Mouse (Mus musculus) lung, adult 2 months (tissue): Measurements from ENCODE around the gene Naa80. TPM values are rescaled to one million over a fixed set of nuclear protein-coding genes. Genes with fewer than 3 reads are reported as not detected.

Experiments used
- DNase-seq: peaks from one replicate; pipeline ENCODE4 v3.0.0; 2022
- H3K4me1 ChIP-seq: fragments of 200-500 bp; 2 replicates; pipeline ENCODE4 v1.6.1; 2011; ENCODE audit warnings: low read length; ENCODE audit not compliant: control insufficient read depth, insufficient read depth
- H3K4me3 ChIP-seq: fragments of 200-500 bp; replicated peaks from 2 replicates; pipeline ENCODE3; 2011; ENCODE audit warnings: low read depth, mild to moderate bottlenecking, control low read depth, low read length; ENCODE audit errors: extremely low read depth
- CTCF ChIP-seq: fragments of 200-500 bp; IDR thresholded peaks from 2 replicates; pipeline ENCODE4 v1.5.1; 2011; ENCODE audit warnings: mild to moderate bottlenecking, low read length, control low read depth; ENCODE audit not compliant: insufficient read depth
- POLR2A ChIP-seq: fragments of 200-500 bp; IDR thresholded peaks from 2 replicates; pipeline ENCODE4 v1.6.1; 2011; ENCODE audit warnings: low read depth, mild to moderate bottlenecking, control low read depth, low read length, borderline replicate concordance; ENCODE audit errors: extremely low read depth
- WGBS: fragments of 180-500 bp; shearing (Covaris S2); methylation state at CpG from one replicate; pipeline ENCODE4 v1.1.7; 2018; 5-methylcytosine and 5-hydroxymethylcytosine counted together
- polyA plus RNA-seq: library from polyadenylated mRNA; depleted of rRNA; stranded (reverse); fragments of >200 nt; gene quantifications from 2 replicates; pipeline ENCODE4 v1.2.3, GENCODE M21; 2012

The Naa80 gene
- polyA plus RNA-seq, 1 experiment = 87.8 TPM

- DNase-seq = no peak
- WGBS = 54% methylated on average over 6 of the region's 6 CpGs
Observed at GRCm38 (mm10) chr9:107590773-107591060, 12.0 kb downstream of the Naa80 start.

GRCm38 (mm10) chr9:107593101-107593976, 14.7 kb downstream of the Naa80 start:
- TF ChIP-seq CTCF (no peak), POLR2A (no peak)
- no peak overlapping the region for H3K4me3 ChIP-seq
- 80% methylated on average over 11 of the region's 11 CpGs for WGBS
- DNase-seq = no peak
- H3K4me1 ChIP-seq = peaks cover 16% of the 10 kb centered on the region

More at GRCm38 (mm10) chr9:107590773-107591060, 12.0 kb downstream of the Naa80 start:
- Histone ChIP-seq H3K4me1 (peaks cover 9% of the 10 kb centered on the region), H3K4me3 (no peak overlapping the region)
- TF ChIP-seq POLR2A = no peak
- TF ChIP-seq CTCF = no peak

GRCm38 (mm10) chr9:107594281-107595062, 15.8 kb downstream of the Naa80 start:
- Histone ChIP-seq H3K4me3 (no peak overlapping the region), H3K4me1 (peaks cover 16% of the 10 kb centered on the region)
- TF ChIP-seq POLR2A = no peak
- TF ChIP-seq CTCF = no peak
- no peak for DNase-seq
- WGBS = 85% methylated on average over 8 of the region's 8 CpGs

GRCm38 (mm10) chr9:107596619-107597569, 18.2 kb downstream of the Naa80 start:
- TF ChIP-seq CTCF (no peak), POLR2A (no peak)

GRCm38 (mm10) chr9:107598385-107598784, 19.7 kb downstream of the Naa80 start:
- Histone ChIP-seq H3K4me1 (peaks cover 14% of the 10 kb centered on the region; the same call in 1 of the 2 replicates), H3K4me3 (no peak overlapping the region)
- TF ChIP-seq POLR2A (no peak), CTCF (no peak)
- 76% methylated on average over 5 of the region's 5 CpGs for WGBS
- no peak for DNase-seq

More at GRCm38 (mm10) chr9:107596619-107597569, 18.2 kb downstream of the Naa80 start:
- DNase-seq = no peak
- Histone ChIP-seq H3K4me1 (peaks cover 12% of the 10 kb centered on the region; the same call in 1 of the 2 replicates), H3K4me3 (no peak overlapping the region)
- 70% methylated on average over 11 of the region's 11 CpGs for whole genome bisulfite sequencing

GRCm38 (mm10) chr9:107599433-107599832, 20.7 kb downstream of the Naa80 start:
- TF ChIP-seq CTCF (no peak), POLR2A (no peak)
- 89% methylated on average over 9 of the region's 9 CpGs for WGBS
- DNase-seq = no peak
- H3K4me1 ChIP-seq = peaks cover 12% of the 10 kb centered on the region; the same call in 1 of the 2 replicates
- H3K4me3 ChIP-seq = no peak overlapping the region

- TF ChIP-seq CTCF (no peak), POLR2A (no peak)
- Histone ChIP-seq H3K4me1 (peaks cover 12% of the 10 kb centered on the region; the same call in 1 of the 2 replicates), H3K4me3 (no peak overlapping the region)
- no peak for DNase-seq
- 82% methylated on average over 14 of the region's 14 CpGs for WGBS
Observed at GRCm38 (mm10) chr9:107599842-107600241, 21.2 kb downstream of the Naa80 start.

GRCm38 (mm10) chr9:107600745-107601144, 22.1 kb downstream of the Naa80 start:
- WGBS = 76% methylated on average over 12 of the region's 12 CpGs
- DNase-seq = no peak
- no peak for TF ChIP-seq POLR2A
- Histone ChIP-seq H3K4me3 (no peak overlapping the region), H3K4me1 (peaks cover 15% of the 10 kb centered on the region; the same call in 1 of the 2 replicates)

- no peak for TF ChIP-seq POLR2A
- no peak for TF ChIP-seq CTCF
- peaks cover 15% of the 10 kb centered on the region; the same call in 1 of the 2 replicates for H3K4me1 ChIP-seq
- 79% methylated on average over 11 of the region's 11 CpGs for WGBS
- no peak for DNase-seq
- no peak overlapping the region for H3K4me3 ChIP-seq
Observed at GRCm38 (mm10) chr9:107601275-107601674, 22.6 kb downstream of the Naa80 start.
